Mouse (Mus musculus): Measurements from ENCODE around the gene Tbc1d8. TPM values are rescaled to one million over a fixed set of nuclear protein-coding genes. Genes with fewer than 3 reads are reported as not detected.

Tbc1d8 gene
- polyA plus RNA-seq, 1 experiment from 2014 or later, result 10.9 TPM

DNA sequence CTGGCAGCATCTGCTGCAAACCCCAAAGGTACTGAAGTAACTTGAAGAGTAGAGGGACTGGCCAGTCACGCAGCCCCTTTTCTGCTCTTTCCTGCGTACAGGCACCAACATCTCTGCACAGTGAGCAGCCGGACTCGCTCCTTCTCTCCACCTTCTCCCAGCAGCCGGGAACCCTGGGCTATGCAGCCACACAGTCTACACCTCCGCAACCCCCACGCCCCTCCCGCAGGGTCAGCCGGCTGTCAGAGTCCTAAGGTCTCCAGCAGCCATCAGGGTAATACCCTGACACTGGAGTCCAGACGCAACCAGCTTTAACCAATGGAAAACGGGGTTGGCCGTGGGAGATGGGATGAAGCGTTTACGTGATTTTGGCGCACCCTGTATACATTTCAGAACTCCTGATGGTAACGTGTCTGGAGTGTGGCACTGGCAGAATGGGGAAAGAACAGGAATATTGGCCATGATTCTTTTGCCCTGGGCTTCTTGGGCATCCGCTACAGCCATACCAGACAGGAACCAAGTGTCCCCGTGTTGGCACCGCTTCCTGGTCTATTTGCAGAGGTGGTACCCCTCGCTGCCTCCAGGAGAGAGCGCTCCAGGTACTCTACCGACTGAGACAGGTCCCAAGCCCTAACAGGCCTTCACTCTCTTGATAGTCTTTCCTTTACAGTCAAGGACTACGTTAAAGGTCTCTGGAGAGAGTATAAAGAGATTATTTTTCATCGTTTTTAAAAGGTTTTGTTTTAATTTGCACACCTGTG lies 116.6 kb downstream of the Tbc1d8 start:
- Histone ChIP-seq H3K27me3 (peaks cover 4% of the 10 kb centered on the region; the same call in 1 of the 2 replicates), H3K4me2 (peak overlapping the region; percentile 48), H3K4me1 (replicated peaks) (peaks cover 3% of the 10 kb centered on the region), H3K9me3 (no peaks in the 10 kb centered on the region), H3K4me3 (replicated peaks) (peak overlapping the region; percentile 18), H3K36me3 (no peaks in the 10 kb centered on the region), H3K27ac (no peak overlapping the region), H3K9ac (replicated peaks) (no peak overlapping the region)
- peak; percentile 40; the same call in 1 of the 2 replicates for ATAC-seq (ENCODE audit: insufficient number of reproducible peaks, insufficient read depth, low FRiP score, low TSS enrichment, low read depth)
- 27% methylated on average over 24 of the region's 24 CpGs for WGBS

DNA sequence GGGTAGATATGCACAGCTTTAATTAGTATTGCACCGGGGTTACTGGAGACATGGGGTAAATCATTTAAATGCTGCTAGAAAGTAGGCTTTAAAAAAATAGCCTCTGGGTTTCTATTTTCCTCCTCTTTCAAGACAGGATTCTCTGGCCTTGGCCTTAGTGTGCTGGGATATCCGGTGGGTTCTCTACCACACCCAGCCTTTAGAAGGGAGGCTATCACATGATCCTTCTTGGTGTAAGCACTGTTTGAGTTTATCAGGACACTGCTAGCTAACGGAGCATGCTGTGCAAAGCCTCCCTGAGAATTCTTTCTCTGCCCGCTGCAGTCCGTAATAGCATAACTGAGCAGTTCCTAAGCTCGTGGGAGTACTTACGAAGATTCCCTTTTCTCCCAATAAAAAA lies 129.1 kb downstream of the Tbc1d8 start:
- Histone ChIP-seq H3K9me3 (no peaks in the 10 kb centered on the region), H3K9ac (replicated peaks) (no peak overlapping the region), H3K4me1 (replicated peaks) (no peaks in the 10 kb centered on the region), H3K27me3 (peaks cover 3% of the 10 kb centered on the region; the same call in 1 of the 2 replicates), H3K36me3 (no peaks in the 10 kb centered on the region), H3K4me3 (replicated peaks) (no peak overlapping the region), H3K4me2 (no peak overlapping the region), H3K27ac (no peak overlapping the region)
- 84% methylated on average over 7 of the region's 7 CpGs for WGBS
- ATAC-seq (ENCODE audit: insufficient number of reproducible peaks, insufficient read depth, low FRiP score, low TSS enrichment, low read depth), result no peak

DNA sequence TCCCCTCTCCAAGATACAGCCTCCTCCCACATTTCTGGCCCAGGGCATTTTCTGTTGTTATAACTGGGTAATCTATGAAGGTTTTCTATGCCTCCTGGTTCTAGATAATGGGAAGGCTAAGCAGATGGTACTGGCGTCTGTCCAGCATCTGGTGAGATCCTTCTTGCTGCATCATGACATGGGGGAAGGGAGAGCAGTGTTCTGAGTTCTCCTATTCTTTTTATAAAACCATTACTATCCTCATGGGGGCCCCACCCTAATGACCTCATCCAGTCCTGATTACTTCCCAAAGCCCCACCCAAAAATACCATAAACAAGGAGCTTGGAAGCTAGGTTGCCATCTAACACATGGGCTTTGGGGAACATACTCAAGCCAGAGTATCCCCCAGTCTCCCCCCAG lies 129.6 kb downstream of the Tbc1d8 start:
- no peaks in the 10 kb centered on the region for H3K36me3 ChIP-seq
- H3K4me1 ChIP-seq (replicated peaks), result no peaks in the 10 kb centered on the region
- H3K4me2 ChIP-seq, result no peak overlapping the region
- H3K27ac ChIP-seq, result no peak overlapping the region
- peaks cover 3% of the 10 kb centered on the region; the same call in 1 of the 2 replicates for H3K27me3 ChIP-seq
- 73% methylated on average over 1 of the region's 1 CpGs for WGBS
- no peaks in the 10 kb centered on the region for H3K9me3 ChIP-seq
- ATAC-seq (ENCODE audit: insufficient number of reproducible peaks, insufficient read depth, low FRiP score, low TSS enrichment, low read depth), result no peak
- no peak overlapping the region for H3K9ac ChIP-seq (replicated peaks)
- no peak overlapping the region for H3K4me3 ChIP-seq (replicated peaks)

DNA sequence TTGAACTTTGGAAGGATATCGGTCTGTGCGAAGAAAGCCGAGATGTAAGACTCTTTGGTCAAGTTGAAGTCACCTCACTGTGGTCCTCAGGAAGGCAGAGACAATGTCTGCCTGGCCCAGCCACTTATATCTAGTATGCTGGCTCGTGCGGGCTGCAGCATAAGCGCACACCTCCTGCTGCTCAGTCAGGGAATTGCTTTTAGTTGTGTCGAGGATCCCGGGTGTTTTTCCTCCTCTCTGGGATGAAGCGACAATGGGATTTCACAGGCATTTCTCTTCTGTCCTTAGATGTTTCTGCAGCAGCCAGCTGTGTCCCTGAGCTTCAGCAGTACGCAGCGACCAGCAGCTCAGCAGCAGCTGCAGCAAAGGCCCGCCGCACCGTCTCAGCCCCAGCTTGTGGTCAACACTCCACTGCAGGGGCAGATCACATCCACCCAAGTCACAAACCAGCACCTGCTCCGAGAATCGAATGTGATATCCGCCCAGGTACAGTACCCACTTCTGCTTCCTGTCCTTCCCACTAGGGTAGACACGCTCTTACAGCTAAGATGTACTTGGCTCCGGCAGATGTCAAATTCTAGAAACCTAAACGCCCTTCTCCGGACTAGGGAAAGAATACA lies 133.5 kb downstream of the Tbc1d8 start:
- ATAC-seq (ENCODE audit: insufficient number of reproducible peaks, insufficient read depth, low FRiP score, low TSS enrichment, low read depth), result no peak
- H3K4me2 ChIP-seq, result no peak overlapping the region
- 67% methylated on average over 21 of the region's 21 CpGs for WGBS

DNA sequence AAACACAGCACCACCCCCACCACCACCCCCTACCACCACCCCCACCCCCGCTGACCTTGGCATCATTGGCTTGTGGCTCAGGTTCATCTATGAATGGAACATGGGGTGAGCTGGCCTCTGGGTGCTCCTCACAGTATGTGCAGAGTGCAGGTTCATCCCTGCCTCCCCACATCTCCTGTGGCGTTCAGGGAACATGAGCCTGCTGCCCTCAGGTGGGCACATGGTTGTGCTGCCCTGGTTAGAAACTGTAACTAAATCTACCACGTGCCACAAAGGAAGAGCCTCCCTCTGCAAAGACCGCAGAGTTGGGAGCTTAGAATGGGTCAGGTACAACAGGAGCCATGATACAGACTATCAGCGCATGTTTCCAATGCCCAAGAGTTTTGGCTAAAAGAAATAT lies 135.3 kb downstream of the Tbc1d8 start:
- no peak for ATAC-seq (ENCODE audit: insufficient number of reproducible peaks, insufficient read depth, low FRiP score, low TSS enrichment, low read depth)
- Histone ChIP-seq H3K9ac (replicated peaks) (no peak overlapping the region), H3K36me3 (no peaks in the 10 kb centered on the region), H3K4me2 (no peak overlapping the region), H3K4me1 (replicated peaks) (no peaks in the 10 kb centered on the region), H3K4me3 (replicated peaks) (no peak overlapping the region), H3K27ac (no peak overlapping the region), H3K27me3 (peaks cover 4% of the 10 kb centered on the region; the same call in 1 of the 2 replicates), H3K9me3 (no peaks in the 10 kb centered on the region)
- 75% methylated on average over 5 of the region's 5 CpGs for WGBS

More for the DNA sequence above, 133.5 kb downstream of the Tbc1d8 start:
- H3K27ac ChIP-seq, result no peak overlapping the region
- H3K27me3 ChIP-seq, result peaks cover 3% of the 10 kb centered on the region; the same call in 1 of the 2 replicates
- no peaks in the 10 kb centered on the region for H3K4me1 ChIP-seq (replicated peaks)
- H3K4me3 ChIP-seq (replicated peaks), result no peak overlapping the region
- H3K9me3 ChIP-seq, result no peaks in the 10 kb centered on the region
- no peaks in the 10 kb centered on the region for H3K36me3 ChIP-seq
- H3K9ac ChIP-seq (replicated peaks), result no peak overlapping the region

DNA sequence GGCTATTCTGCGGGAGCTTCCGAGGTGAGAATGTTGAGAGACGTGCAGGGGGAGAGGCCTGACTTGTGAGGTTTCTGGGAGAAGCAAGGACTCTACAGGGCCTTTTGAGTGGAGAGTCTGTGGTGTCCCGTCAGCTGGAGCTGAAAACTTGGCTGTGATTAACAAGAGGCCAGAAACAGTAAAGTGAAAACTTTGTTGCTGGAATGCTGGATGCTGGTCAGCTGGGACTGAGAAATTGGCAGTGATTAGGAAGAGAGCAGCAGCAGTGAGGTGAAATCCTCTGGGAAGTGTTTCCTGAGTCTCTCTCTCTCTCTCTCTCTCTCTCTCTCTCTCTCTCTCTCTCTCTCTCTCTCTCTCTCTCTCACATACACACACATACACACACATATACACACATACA lies 136.7 kb downstream of the Tbc1d8 start:
- Histone ChIP-seq H3K4me3 (replicated peaks) (no peak overlapping the region), H3K27ac (no peak overlapping the region), H3K36me3 (no peaks in the 10 kb centered on the region), H3K27me3 (peaks cover 7% of the 10 kb centered on the region; the same call in 1 of the 2 replicates), H3K4me2 (no peak overlapping the region), H3K9ac (replicated peaks) (no peak overlapping the region), H3K9me3 (no peaks in the 10 kb centered on the region), H3K4me1 (replicated peaks) (no peaks in the 10 kb centered on the region)
- ATAC-seq (ENCODE audit: insufficient number of reproducible peaks, insufficient read depth, low FRiP score, low TSS enrichment, low read depth), result no peak
- WGBS, result 83% methylated on average over 4 of the region's 4 CpGs

DNA sequence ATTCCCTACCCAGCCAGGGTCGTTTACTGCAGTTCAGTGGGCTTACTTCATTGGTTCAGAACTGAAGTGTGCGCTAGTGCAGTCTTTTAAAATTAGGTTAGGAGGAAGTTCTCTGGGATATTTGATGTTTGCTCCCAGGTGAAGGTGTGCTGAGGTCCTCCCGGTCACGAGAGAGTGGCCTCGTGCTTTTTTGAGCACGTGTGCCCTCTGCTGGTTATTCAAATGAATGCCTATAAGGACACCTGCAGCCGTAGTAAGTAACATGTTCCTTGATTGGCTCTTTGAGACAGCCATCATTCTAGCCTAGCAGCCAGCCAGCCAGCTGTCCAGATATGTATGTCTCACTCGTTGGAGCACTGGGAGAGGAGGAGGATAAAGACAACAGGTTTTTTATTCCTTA lies 137.9 kb downstream of the Tbc1d8 start:
- Histone ChIP-seq H3K27me3 (peaks cover 7% of the 10 kb centered on the region), H3K9ac (replicated peaks) (no peak overlapping the region), H3K9me3 (no peaks in the 10 kb centered on the region), H3K4me2 (no peak overlapping the region), H3K36me3 (no peaks in the 10 kb centered on the region), H3K4me3 (replicated peaks) (no peak overlapping the region), H3K27ac (no peak overlapping the region), H3K4me1 (replicated peaks) (0 out of 2 replicates have a peak, but pooled peaks cover 2% of the 10 kb centered on the region)
- no peak for ATAC-seq (ENCODE audit: insufficient number of reproducible peaks, insufficient read depth, low FRiP score, low TSS enrichment, low read depth)
- 22% methylated on average over 8 of the region's 8 CpGs for WGBS

DNA sequence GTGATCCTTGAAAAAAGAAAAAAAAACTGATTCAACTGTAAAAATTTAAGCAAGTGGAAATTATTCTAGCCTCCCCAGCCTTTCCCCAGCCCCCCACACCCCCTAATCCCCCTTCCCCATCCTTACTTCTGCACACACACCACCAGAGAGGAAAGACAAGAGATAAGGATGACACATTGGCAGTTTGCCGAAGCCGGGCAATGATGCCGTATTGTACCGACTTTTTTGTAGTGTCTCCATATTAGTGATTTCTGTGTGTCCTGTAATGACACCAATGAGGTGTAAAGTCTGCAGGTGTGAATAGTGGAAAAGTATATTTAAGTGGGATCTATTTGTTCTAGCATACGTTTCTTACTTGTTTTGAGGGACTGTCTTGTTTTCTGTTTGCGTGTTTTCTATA lies 138.4 kb downstream of the Tbc1d8 start:
- H3K9me3 ChIP-seq, result no peaks in the 10 kb centered on the region
- no peak overlapping the region for H3K9ac ChIP-seq (replicated peaks)
- WGBS, result 88% methylated on average over 6 of the region's 6 CpGs
- H3K27ac ChIP-seq, result no peak overlapping the region
- H3K4me2 ChIP-seq, result no peak overlapping the region
- ATAC-seq (ENCODE audit: insufficient number of reproducible peaks, insufficient read depth, low FRiP score, low TSS enrichment, low read depth), result no peak
- no peak overlapping the region for H3K4me3 ChIP-seq (replicated peaks)
- H3K27me3 ChIP-seq, result peaks cover 7% of the 10 kb centered on the region
- H3K4me1 ChIP-seq (replicated peaks), result peaks cover 7% of the 10 kb centered on the region; the same call in 1 of the 2 replicates
- no peaks in the 10 kb centered on the region for H3K36me3 ChIP-seq

DNA sequence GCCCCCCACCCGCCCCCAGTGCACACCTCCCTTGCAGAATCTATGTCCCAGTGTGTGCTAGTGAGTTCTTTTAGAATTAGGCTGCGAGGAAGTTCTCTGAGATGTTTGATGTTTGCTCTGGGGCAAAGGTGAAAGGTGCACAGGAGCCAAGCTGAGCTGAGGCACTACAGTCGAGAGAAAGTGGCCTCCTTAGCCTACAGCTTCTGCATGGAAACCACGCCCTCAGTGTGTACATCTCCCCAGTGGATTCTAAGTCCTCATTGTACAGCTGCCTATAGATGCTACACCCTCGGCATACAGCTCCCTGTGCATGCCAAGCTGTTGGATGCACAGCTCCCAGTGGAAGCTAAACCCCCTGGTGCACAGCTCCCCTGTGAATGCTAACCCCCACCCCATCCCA lies 139.1 kb downstream of the Tbc1d8 start:
- H3K36me3 ChIP-seq, result no peaks in the 10 kb centered on the region
- no peak overlapping the region for H3K27ac ChIP-seq
- peaks cover 8% of the 10 kb centered on the region; the same call in 1 of the 2 replicates for H3K4me1 ChIP-seq (replicated peaks)
- no peak overlapping the region for H3K4me2 ChIP-seq
- no peak overlapping the region for H3K9ac ChIP-seq (replicated peaks)
- WGBS, result 57% methylated on average over 5 of the region's 5 CpGs
- ATAC-seq (ENCODE audit: insufficient number of reproducible peaks, insufficient read depth, low FRiP score, low TSS enrichment, low read depth), result no peak
- H3K4me3 ChIP-seq (replicated peaks), result no peak overlapping the region
- no peaks in the 10 kb centered on the region for H3K9me3 ChIP-seq
- H3K27me3 ChIP-seq, result peaks cover 8% of the 10 kb centered on the region

DNA sequence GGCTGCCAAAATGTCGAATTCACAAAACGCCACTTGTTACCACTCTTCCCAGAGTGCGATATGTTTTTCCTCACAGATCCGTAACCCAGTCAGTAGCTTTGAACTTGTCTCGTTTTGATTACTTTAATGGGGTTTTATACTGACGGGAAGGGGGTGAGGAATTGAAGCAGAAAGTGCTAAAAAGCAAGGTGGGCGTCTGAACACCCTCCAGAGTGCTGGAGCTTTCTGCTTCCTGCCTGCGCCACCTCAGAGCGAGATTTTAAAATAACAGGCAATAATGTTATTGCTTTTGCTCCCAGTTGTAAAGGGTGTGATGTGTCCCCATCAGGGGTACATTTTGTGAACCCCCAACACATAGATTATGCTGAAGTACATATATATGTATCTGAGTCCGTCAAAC lies 139.7 kb downstream of the Tbc1d8 start:
- Histone ChIP-seq H3K27me3 (peaks cover 8% of the 10 kb centered on the region), H3K27ac (no peak overlapping the region), H3K4me3 (replicated peaks) (no peak overlapping the region), H3K9me3 (no peaks in the 10 kb centered on the region), H3K36me3 (no peaks in the 10 kb centered on the region), H3K4me1 (replicated peaks) (peaks cover 8% of the 10 kb centered on the region; the same call in 1 of the 2 replicates), H3K9ac (replicated peaks) (no peak overlapping the region), H3K4me2 (no peak overlapping the region)
- no peak for ATAC-seq (ENCODE audit: insufficient number of reproducible peaks, insufficient read depth, low FRiP score, low TSS enrichment, low read depth)
- WGBS, result 61% methylated on average over 10 of the region's 10 CpGs

DNA sequence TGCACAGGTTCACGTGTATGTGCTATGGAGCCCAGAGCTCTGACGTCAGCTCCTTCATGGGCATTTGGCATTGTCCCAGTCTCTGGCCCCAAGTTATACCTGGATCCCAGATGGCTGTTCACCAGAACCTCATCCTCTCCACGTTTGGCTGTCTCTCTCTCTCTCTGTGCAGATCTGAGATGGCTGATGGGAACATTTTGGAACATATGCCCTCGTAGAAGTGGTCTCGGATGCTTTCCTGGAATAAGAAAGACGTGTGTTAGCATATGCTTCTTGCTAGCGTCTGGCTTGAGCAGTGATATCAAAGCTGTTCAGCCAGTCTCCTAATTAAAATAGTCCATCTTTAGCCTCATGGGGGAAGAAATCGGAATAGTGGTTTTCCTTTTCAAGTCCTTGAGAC lies 141.8 kb downstream of the Tbc1d8 start:
- H3K4me2 ChIP-seq, result no peak overlapping the region
- WGBS, result 85% methylated on average over 8 of the region's 8 CpGs
- peaks cover 8% of the 10 kb centered on the region; the same call in 1 of the 2 replicates for H3K4me1 ChIP-seq (replicated peaks)
- H3K36me3 ChIP-seq, result no peaks in the 10 kb centered on the region
- no peak overlapping the region for H3K27ac ChIP-seq
- no peak overlapping the region for H3K9ac ChIP-seq (replicated peaks)
- ATAC-seq (ENCODE audit: insufficient number of reproducible peaks, insufficient read depth, low FRiP score, low TSS enrichment, low read depth), result no peak
- no peak overlapping the region for H3K4me3 ChIP-seq (replicated peaks)
- H3K27me3 ChIP-seq, result peaks cover 8% of the 10 kb centered on the region
- H3K9me3 ChIP-seq, result no peaks in the 10 kb centered on the region
